In the genomic region with DNA sequence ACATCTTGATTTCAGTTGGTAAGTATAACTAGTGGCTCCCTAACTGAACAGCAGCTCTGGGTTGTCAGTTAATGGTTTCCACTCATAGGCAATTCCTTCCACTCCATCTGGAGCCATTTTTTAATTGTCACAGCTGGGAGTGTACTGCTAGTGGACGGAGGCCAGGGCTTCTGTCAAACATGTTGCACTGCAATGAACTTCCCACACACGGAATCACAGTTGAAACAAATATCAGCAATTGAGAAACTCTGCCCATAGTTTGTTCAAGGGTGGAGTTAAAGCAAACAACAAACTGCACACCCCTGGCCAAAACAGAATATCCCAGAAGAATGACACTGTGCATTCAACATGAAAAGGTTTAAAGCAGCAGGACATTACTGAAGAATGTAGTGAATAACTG, we compare ENCODE assay signal across 15 mouse cellular contexts. TPM values are rescaled to one million over a fixed set of nuclear protein-coding genes. Genes with fewer than 3 reads are reported as not detected.
A peak's percentile ranks its signal among the peaks of the same experiment; 100 is the strongest.
DNase-seq lines count a peak whose midpoint lies in the region; ATAC-seq and TF ChIP-seq lines count a peak whose summit lies in the region.
"Had no signal": no experiment of that assay in that cellular context is flagged by ENCODE, and none has a peak within 500 bp of the region (broad histone marks: within the 10 kb centered on the region; RNA-seq: fewer than 3 reads in every experiment).

No protein-coding gene starts in this region.

- intact Hi-C loops in heart, postnatal 10 days (cut with DNase I) = no loop called here

- H3K9me3 ChIP-seq in liver, embryonic 11.5 days (ENCODE audit: control insufficient read depth, low read length) = no peaks in the 10 kb centered on the region
- no peaks in the 10 kb centered on the region for H3K9me3 ChIP-seq in forebrain, embryonic 16.5 days (ENCODE audit: control insufficient read depth, low read length)
- H3K9me3 ChIP-seq: embryonic facial prominence, embryonic 13.5 days; forebrain, embryonic 10.5 days; heart, embryonic 13.5 days; hindbrain, embryonic 15.5 days; midbrain, embryonic 12.5 days had no signal

- 9% methylated on average over 2 of the region's 2 CpGs for WGBS in liver, adult 2 months
- 75% methylated on average over 2 of the region's 2 CpGs for whole genome bisulfite sequencing in liver, embryonic 11.5 days
- WGBS in forebrain, embryonic 16.5 days = 70% methylated on average over 2 of the region's 2 CpGs

- ATAC-seq in liver, embryonic 11.5 days (replicated peaks; ENCODE audit: low FRiP score) = no peak
- ATAC-seq in forebrain, embryonic 16.5 days = no peak

- no peak overlapping the region for H3K9ac ChIP-seq in liver, adult 2 months (ENCODE audit: low read depth, low read length)
- no peak overlapping the region for H3K9ac ChIP-seq in liver, embryonic 11.5 days (ENCODE audit: low read depth, low read length)
- H3K9ac ChIP-seq in forebrain, embryonic 16.5 days (replicated peaks; ENCODE audit: low read depth, low read length) = no peak overlapping the region
- H3K9ac ChIP-seq: embryonic facial prominence, embryonic 13.5 days; heart, embryonic 13.5 days; hindbrain, embryonic 15.5 days; midbrain, embryonic 12.5 days had no signal

- H3K4me2 ChIP-seq in liver, embryonic 11.5 days = no peak overlapping the region
- no peak overlapping the region for H3K4me2 ChIP-seq in forebrain, embryonic 16.5 days (ENCODE audit: low read length)
- H3K4me2 ChIP-seq: embryonic facial prominence, embryonic 13.5 days; heart, embryonic 13.5 days; hindbrain, embryonic 15.5 days; midbrain, embryonic 12.5 days had no signal

- no peaks in the 10 kb centered on the region for H3K36me3 ChIP-seq in liver, adult 2 months (ENCODE audit: control insufficient read depth, insufficient read depth, low read length)
- H3K36me3 ChIP-seq in liver, embryonic 11.5 days (ENCODE audit: control insufficient read depth, insufficient read depth, low read length) = no peaks in the 10 kb centered on the region
- H3K36me3 ChIP-seq in forebrain, embryonic 16.5 days (ENCODE audit: control insufficient read depth, insufficient read depth) = no peaks in the 10 kb centered on the region
- H3K36me3 ChIP-seq: embryonic facial prominence, embryonic 13.5 days; forebrain, embryonic 10.5 days; heart, embryonic 13.5 days; hindbrain, embryonic 15.5 days; midbrain, embryonic 12.5 days had no signal

- H3K4me3 ChIP-seq in liver, adult 2 months (ENCODE audit: insufficient read depth, low read depth, low read length) = no peak overlapping the region
- no peak overlapping the region for H3K4me3 ChIP-seq in liver, embryonic 11.5 days (ENCODE audit: low read depth, low read length)
- no peak overlapping the region for H3K4me3 ChIP-seq in layer of hippocampus, adult 2 months
- no peak overlapping the region for H3K4me3 ChIP-seq in forebrain, embryonic 16.5 days (replicated peaks; ENCODE audit: low read length)
- H3K4me3 ChIP-seq: embryonic facial prominence, embryonic 13.5 days; forebrain, embryonic 10.5 days; heart, embryonic 13.5 days; hindbrain, embryonic 15.5 days; midbrain, embryonic 12.5 days had no signal

- H3K4me1 ChIP-seq in liver, adult 2 months (ENCODE audit: control insufficient read depth, insufficient read depth, low read length) = peaks cover 23% of the 10 kb centered on the region
- peaks cover 12% of the 10 kb centered on the region; the same call in 1 of the 2 replicates for H3K4me1 ChIP-seq in liver, embryonic 11.5 days (replicated peaks; ENCODE audit: control insufficient read depth, insufficient read depth, low read length)
- H3K4me1 ChIP-seq in forebrain, embryonic 16.5 days (replicated peaks; ENCODE audit: control insufficient read depth, insufficient read depth, low read length) = peaks cover 16% of the 10 kb centered on the region

- peak; percentile 39 to 41 for DNase-seq in heart, postnatal 10 days
- no peak for DNase-seq in heart, adult 9 months (ENCODE audit: low spot score in 2 of 2)
- DNase-seq in liver, adult 2 months (ENCODE audit: extremely low read depth, low read depth, low spot score) = peak; percentile 96
- DNase-seq in liver, embryonic 11.5 days (ENCODE audit: low spot score) = no peak
- DNase-seq in layer of hippocampus, adult 2 months (ENCODE audit: low spot score in 2 of 2) = peak; percentile 19 to 37
- DNase-seq in lung, postnatal 14 days = peak; percentile 19
- DNase-seq: adrenal gland, postnatal 14 days; kidney, adult 18-20 months; thymus, postnatal 4 days had no signal

- H3K27ac ChIP-seq in liver, adult 2 months (replicated peaks; ENCODE audit: insufficient read depth, low read depth, low read length) = no peak overlapping the region; the same call in 1 of the 2 replicates
- H3K27ac ChIP-seq in liver, embryonic 11.5 days (ENCODE audit: low read depth, low read length) = no peak overlapping the region
- H3K27ac ChIP-seq in layer of hippocampus, adult 2 months = no peak overlapping the region
- no peak overlapping the region for H3K27ac ChIP-seq in forebrain, embryonic 16.5 days (ENCODE audit: low read length)
- H3K27ac ChIP-seq: embryonic facial prominence, embryonic 13.5 days; forebrain, embryonic 10.5 days; heart, embryonic 13.5 days; hindbrain, embryonic 15.5 days; midbrain, embryonic 12.5 days had no signal

- H3K27me3 ChIP-seq in liver, adult 2 months (ENCODE audit: control insufficient read depth, insufficient read depth, low read length) = no peaks in the 10 kb centered on the region
- no peaks in the 10 kb centered on the region for H3K27me3 ChIP-seq in liver, embryonic 11.5 days (replicated peaks; ENCODE audit: control insufficient read depth, insufficient read depth, low read length)
- H3K27me3 ChIP-seq in forebrain, embryonic 16.5 days (replicated peaks; ENCODE audit: control insufficient read depth, insufficient read depth, low read length) = no peaks in the 10 kb centered on the region
- H3K27me3 ChIP-seq: embryonic facial prominence, embryonic 13.5 days; heart, embryonic 13.5 days; hindbrain, embryonic 15.5 days; midbrain, embryonic 12.5 days had no signal

- TF ChIP-seq POLR2A in liver, adult 2 months (IDR thresholded peaks at IDR 0.05; ENCODE audit: extremely low read depth, insufficient read depth, low read length) = no peak

- H3K79me2 ChIP-seq in liver, adult 2 months (ENCODE audit: control insufficient read depth, insufficient read depth, low read length) = peaks cover 33% of the 10 kb centered on the region; the same call in 1 of the 2 replicates

- no peak for TF ChIP-seq CTCF in liver, adult 2 months (IDR thresholded peaks at IDR 0.05; ENCODE audit: low read depth, low read length)
- TF ChIP-seq CTCF in layer of hippocampus, adult 2 months (conservative IDR thresholded peaks at IDR 0.05) = no peak

RNA-seq across cellular contexts. Expression of gene Pdxdc1, which starts 4.0 kb away (rescaled TPM):
- 10 to 100 TPM; 78.5 to 80.1 TPM for total RNA-seq in heart, postnatal 10 days (2021)
- total RNA-seq in liver, adult 2 months (2014; rRNA removed) = 102 and 112 TPM in 2 replicates
- polyA plus RNA-seq in liver, adult 2 months (2012; rRNA removed) = 41.4 and 45.5 TPM in 2 replicates
- polyA plus RNA-seq in liver, embryonic 11.5 days (2014; fragmentation: Nextera tagmentation; extraction: Ambion mirVana) = 48.2 and 57.2 TPM in 2 replicates
- total RNA-seq in layer of hippocampus, adult 2 months (2021) = 10 to 100 TPM; 72.8 to 74.1 TPM
- 72.4 and 73.7 TPM in 2 replicates for polyA plus RNA-seq in forebrain, embryonic 16.5 days (2015; fragmentation: Nextera tagmentation; extraction: Ambion mirVana)

RNA-seq across cellular contexts. Expression of gene Mpv17l, which starts 4.0 kb away (rescaled TPM):
- total RNA-seq in heart, postnatal 10 days (2021) = 1 to 10 TPM in 1 of 2 experiments, under 1 TPM in 1; 0.74 to 1.3 TPM
- total RNA-seq in liver, adult 2 months (2014; rRNA removed) = 30.6 and 35.9 TPM in 2 replicates
- polyA plus RNA-seq in liver, adult 2 months (2012; rRNA removed) = 26.2 and 29.8 TPM in 2 replicates
- 1.9 and 3.1 TPM in 2 replicates for polyA plus RNA-seq in liver, embryonic 11.5 days (2014; fragmentation: Nextera tagmentation; extraction: Ambion mirVana)
- total RNA-seq in layer of hippocampus, adult 2 months (2021) = 10 to 100 TPM; 67.5 to 71.3 TPM
- polyA plus RNA-seq in forebrain, embryonic 16.5 days (2015; fragmentation: Nextera tagmentation; extraction: Ambion mirVana) = 21.3 and 23.7 TPM in 2 replicates

Comparison
In these comparisons a context has a peak if more than half of its experiments do, and no peak if none do; other contexts are left out.
1. DNase-seq: peak in heart, postnatal 10 days (2 of 2), liver, adult 2 months (single experiment), layer of hippocampus, adult 2 months (2 of 2) and lung, postnatal 14 days (single experiment); none in heart, adult 9 months (0 of 2) and liver, embryonic 11.5 days (single experiment).
2. RNA of gene Mpv17l, which starts 4.0 kb away (total RNA-seq): 67.5 to 71.3 TPM in layer of hippocampus, adult 2 months and 30.6 to 35.9 TPM in liver, adult 2 months; 0.74 to 1.3 TPM in heart, postnatal 10 days; every median in the first group is over 10 times any median in the second.